ENCODE assay signal across 22 mouse cellular contexts in the genomic region with DNA sequence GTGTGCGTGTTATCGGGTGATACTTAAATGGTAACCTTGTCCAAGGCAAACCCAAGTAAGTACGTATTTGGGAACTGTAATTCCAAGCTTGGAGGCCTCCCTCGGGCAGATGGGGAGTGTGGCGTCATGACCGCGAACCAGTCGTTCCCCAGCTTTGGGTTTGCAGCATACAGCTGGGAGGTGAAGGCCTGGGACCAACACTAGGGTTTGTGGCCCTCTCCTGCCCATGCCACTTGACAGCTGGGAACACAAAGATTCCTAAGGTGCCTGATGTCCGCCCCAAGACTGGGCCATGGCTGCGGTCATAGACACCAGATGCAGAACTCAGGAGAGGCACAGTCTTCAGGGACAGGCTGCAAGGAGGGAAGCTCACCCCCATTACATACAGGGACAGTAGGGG. TPM values are rescaled to one million over a fixed set of nuclear protein-coding genes. Genes with fewer than 3 reads are reported as not detected.
"Had no signal": no experiment of that assay in that cellular context is flagged by ENCODE, and none has a peak within 500 bp of the region (broad histone marks: within the 10 kb centered on the region; RNA-seq: fewer than 3 reads in every experiment).

No protein-coding gene starts in this region.

- H3K4me1 ChIP-seq: stomach, embryonic 15.5 days had no signal

- H3K9ac ChIP-seq: limb, embryonic 12.5 days; limb, embryonic 15.5 days; liver, embryonic 14.5 days; liver, postnatal 0 days; lung, embryonic 14.5 days; midbrain, embryonic 15.5 days; neural tube, embryonic 13.5 days; stomach, embryonic 15.5 days had no signal

- H3K27ac ChIP-seq: limb, embryonic 12.5 days; limb, embryonic 15.5 days; liver, embryonic 14.5 days; macrophage; midbrain, embryonic 15.5 days; neural tube, embryonic 13.5 days; stomach, embryonic 15.5 days had no signal

- H3K4me2 ChIP-seq: limb, embryonic 12.5 days; limb, embryonic 15.5 days; liver, embryonic 11.5 days; lung, embryonic 14.5 days; midbrain, embryonic 15.5 days; neural tube, embryonic 13.5 days; stomach, embryonic 15.5 days had no signal

- DNase-seq: kidney, adult 9 months; kidney, postnatal 14 days; kidney, postnatal 4 days; left cerebral cortex, postnatal 4 days; liver, postnatal 0 days; lung, embryonic 14.5 days; retina, postnatal 1 day; right cerebral cortex, postnatal 25 days; spleen, adult 18-20 months; thymus, postnatal 25 days had no signal

- ATAC-seq: liver, postnatal 0 days; lung, postnatal 0 days; midbrain, embryonic 15.5 days had no signal

- H3K36me3 ChIP-seq: limb, embryonic 12.5 days; limb, embryonic 15.5 days; midbrain, embryonic 15.5 days; neural tube, embryonic 13.5 days; stomach, embryonic 15.5 days had no signal

- H3K27me3 ChIP-seq: midbrain, embryonic 15.5 days; neural tube, embryonic 13.5 days; stomach, embryonic 15.5 days had no signal

- H3K9me3 ChIP-seq: limb, embryonic 12.5 days; limb, embryonic 15.5 days; midbrain, embryonic 15.5 days; neural tube, embryonic 13.5 days; stomach, embryonic 15.5 days had no signal

- H3K4me3 ChIP-seq: limb, embryonic 12.5 days; limb, embryonic 15.5 days; midbrain, embryonic 15.5 days; myocyte; neural tube, embryonic 13.5 days; stomach, embryonic 15.5 days had no signal

RNA-seq across cellular contexts. Expression of a gene that starts 2.8 kb away (rescaled TPM):
- polyA plus RNA-seq: kidney, embryonic 16.5 days; limb, embryonic 12.5 days; limb, embryonic 15.5 days; liver, embryonic 11.5 days; liver, embryonic 14.5 days; liver, postnatal 0 days; lung, embryonic 14.5 days; lung, postnatal 0 days; macrophage; midbrain, embryonic 15.5 days; myocyte; neural tube, embryonic 13.5 days; stomach, embryonic 15.5 days; thymus, postnatal 0 days had no signal
